Mouse (Mus musculus) spleen, adult 2 months (tissue): ENCODE data around the gene Cct5. TPM values are rescaled to one million over a fixed set of nuclear protein-coding genes. Genes with fewer than 3 reads are reported as not detected.
"Not testable (repeated sequence)": the region's sequence is repeated elsewhere in the genome, so short reads cannot be mapped to it uniquely, and the experiment has no call there.

Experiments
- DNase-seq, 2 experiments: peaks; one replicate each; pipeline versions ENCODE4 v3.0.0 to v3.0.0-alpha.2; 2012 to 2021; ENCODE audit warnings: low spot score in 2 of 2, low read depth in 1 of 2
- H3K27ac ChIP-seq: fragments of 200-500 bp; 2 replicates; pipeline ENCODE4 v1.5.1; 2012; ENCODE audit warnings: low read length, inconsistent platforms; ENCODE audit not compliant: insufficient read depth
- H3K27me3 ChIP-seq: fragments of 200-500 bp; 2 replicates; pipeline ENCODE4 v1.6.1; 2012; ENCODE audit warnings: mild to moderate bottlenecking, moderate library complexity, low read length, inconsistent platforms; ENCODE audit not compliant: control insufficient read depth, insufficient read depth
- H3K36me3 ChIP-seq: fragments of 200-500 bp; 2 replicates; pipeline ENCODE4 v1.6.1; 2012; ENCODE audit warnings: mild to moderate bottlenecking, low read length, inconsistent platforms; ENCODE audit not compliant: control insufficient read depth, insufficient read depth
- H3K4me1 ChIP-seq: fragments of 200-500 bp; 2 replicates; pipeline ENCODE4 v1.6.1; 2011; ENCODE audit warnings: inconsistent platforms; ENCODE audit not compliant: control insufficient read depth, insufficient read depth, insufficient read length
- H3K4me3 ChIP-seq: fragments of 200-500 bp; 2 replicates; pipeline ENCODE4 v1.5.1; 2011; ENCODE audit warnings: mild to moderate bottlenecking, inconsistent platforms; ENCODE audit not compliant: insufficient read depth, insufficient read length; ENCODE audit errors: extremely low read depth
- CTCF ChIP-seq: fragments of 200-500 bp; IDR thresholded peaks from 2 replicates; pipeline ENCODE4 v1.5.1; 2011; ENCODE audit warnings: mild to moderate bottlenecking, inconsistent platforms; ENCODE audit not compliant: insufficient read depth, insufficient read length, insufficient replicate concordance; ENCODE audit errors: extremely low read depth
- POLR2A ChIP-seq: fragments of 200-500 bp; IDR thresholded peaks from 2 replicates; pipeline ENCODE4 v1.6.1; 2011; ENCODE audit warnings: low read depth, low read length, inconsistent platforms
- WGBS: fragments of 180-500 bp; shearing (Covaris S2); methylation state at CpG from one replicate; pipeline ENCODE4 v1.1.7; 2018; 5-methylcytosine and 5-hydroxymethylcytosine counted together
- polyA plus RNA-seq: library from polyadenylated mRNA; depleted of rRNA; stranded (reverse); fragments of >200 nt; gene quantifications from 2 replicates; pipeline ENCODE4 v1.2.3, GENCODE M21; 2012

Gene Cct5
- polyA plus RNA-seq, 1 experiment = 66.9 TPM

DNA sequence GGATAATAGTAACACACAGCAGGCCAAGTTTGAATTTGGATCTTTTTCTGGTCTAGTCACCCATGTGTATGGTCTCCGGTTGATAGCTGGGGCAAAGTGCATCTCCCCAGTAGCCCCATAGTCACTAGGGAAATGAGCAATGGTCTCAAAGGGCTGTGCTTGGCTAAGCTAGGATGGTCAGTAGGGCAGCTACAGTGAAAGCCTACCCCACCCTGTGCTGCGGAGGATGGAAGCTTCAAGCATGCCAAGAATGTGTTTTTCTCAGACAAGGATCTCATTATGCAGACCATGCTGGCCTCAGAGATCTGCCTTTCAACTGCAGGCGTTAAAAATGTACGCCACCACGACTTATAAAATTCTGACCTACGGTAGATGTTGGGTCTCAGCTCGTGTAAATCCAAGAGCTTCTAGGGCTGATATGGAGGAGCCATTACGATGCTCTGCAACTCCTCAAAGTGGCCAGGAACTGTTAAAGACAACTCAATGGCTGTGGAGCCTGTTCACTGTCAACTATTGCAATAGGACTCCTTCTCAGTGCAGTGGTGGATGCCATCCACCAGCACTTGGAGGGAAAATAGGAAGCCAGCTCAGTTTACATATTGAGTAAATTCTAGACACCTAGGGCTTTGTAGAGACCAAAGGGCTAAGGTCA, 12.5 kb downstream of the Cct5 start:
- no peak overlapping the region for H3K4me3 ChIP-seq
- peaks cover 2% of the 10 kb centered on the region; the same call in 1 of the 2 replicates for H3K4me1 ChIP-seq
- TF ChIP-seq CTCF (no peak), POLR2A (no peak)
- H3K27me3 ChIP-seq = no peaks in the 10 kb centered on the region
- WGBS = 84% methylated on average over 8 of the region's 8 CpGs
- DNase-seq = no peak
- H3K27ac ChIP-seq = no peak overlapping the region
- peaks cover 30% of the 10 kb centered on the region for H3K36me3 ChIP-seq

DNA sequence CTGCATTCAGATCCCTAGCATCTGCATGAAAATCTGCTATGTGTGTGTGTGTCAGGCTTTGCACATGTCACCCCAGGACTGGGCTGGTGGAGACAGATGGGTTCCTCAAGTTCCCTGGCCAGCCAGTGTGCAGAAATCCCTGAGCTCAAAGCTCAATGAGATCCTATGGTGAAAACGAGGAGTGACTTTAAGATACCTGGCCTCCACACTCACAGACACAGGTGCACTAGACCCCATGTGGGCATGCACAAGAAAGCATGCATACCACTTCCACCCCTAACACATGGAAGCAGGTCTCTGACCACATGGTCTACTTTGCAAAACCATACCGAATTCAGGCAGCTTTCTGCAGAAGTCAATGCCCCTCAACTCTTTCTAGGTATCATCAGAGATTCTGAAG, 13.8 kb downstream of the Cct5 start:
- peaks cover 2% of the 10 kb centered on the region; the same call in 1 of the 2 replicates for H3K4me1 ChIP-seq
- no peak for DNase-seq
- no peaks in the 10 kb centered on the region for H3K27me3 ChIP-seq
- no peak for TF ChIP-seq POLR2A
- no peak for TF ChIP-seq CTCF
- H3K27ac ChIP-seq = no peak overlapping the region
- 34% methylated on average over 2 of the region's 2 CpGs for WGBS
- H3K36me3 ChIP-seq = peaks cover 17% of the 10 kb centered on the region
- no peak overlapping the region for H3K4me3 ChIP-seq

DNA sequence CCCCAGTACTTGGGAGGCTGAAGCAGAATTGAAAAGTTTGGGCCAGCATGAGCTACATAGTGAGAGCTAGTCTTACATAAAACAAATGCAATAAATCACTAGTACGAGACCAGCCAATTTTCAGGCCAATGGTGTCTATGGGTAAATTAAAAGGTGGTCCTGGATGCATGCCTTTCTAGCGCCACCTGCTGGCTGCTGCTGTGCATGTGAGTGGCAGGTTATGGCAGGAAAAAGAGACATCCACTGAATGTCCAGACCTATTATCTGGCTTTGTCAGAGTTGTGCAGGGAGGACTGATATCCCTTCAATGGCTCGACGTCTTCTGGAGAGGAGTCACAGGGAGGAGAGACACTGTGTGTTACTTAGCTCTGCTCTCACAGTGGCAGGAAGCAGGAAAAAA, 15.1 kb downstream of the Cct5 start:
- Histone ChIP-seq H3K4me3 (no peak overlapping the region), H3K4me1 (peaks cover 2% of the 10 kb centered on the region; the same call in 1 of the 2 replicates), H3K27ac (no peak overlapping the region), H3K36me3 (peaks cover 9% of the 10 kb centered on the region), H3K27me3 (no peaks in the 10 kb centered on the region)
- DNase-seq = peak; percentile 56 to 80
- 2% methylated on average over 4 of the region's 4 CpGs for WGBS
- TF ChIP-seq CTCF (peak; percentile 88; the same call in 1 of the 2 replicates), POLR2A (no peak)

DNA sequence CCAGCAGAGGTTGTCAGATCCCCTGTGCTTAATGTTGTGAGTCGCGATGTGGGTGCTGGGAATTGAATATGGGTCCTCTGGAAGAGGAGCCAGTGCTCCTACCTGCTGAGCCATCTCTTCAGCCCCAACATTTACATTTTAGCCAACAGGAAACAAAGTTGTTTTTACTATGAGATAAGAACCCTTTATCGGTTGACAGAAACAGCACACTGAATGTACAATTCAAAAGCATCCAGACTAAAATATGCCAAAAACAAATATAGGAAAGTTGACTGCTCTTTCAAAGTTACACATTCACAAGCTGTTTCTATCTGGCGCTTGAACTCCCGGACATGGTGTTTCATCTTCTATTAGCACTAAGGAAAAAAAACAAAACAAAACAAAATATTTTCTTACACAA, 15.5 kb downstream of the Cct5 start:
- H3K36me3 ChIP-seq = peaks cover 7% of the 10 kb centered on the region
- H3K4me1 ChIP-seq = peaks cover 2% of the 10 kb centered on the region; the same call in 1 of the 2 replicates
- DNase-seq = no peak
- H3K4me3 ChIP-seq = no peak overlapping the region
- H3K27me3 ChIP-seq = no peaks in the 10 kb centered on the region
- H3K27ac ChIP-seq = no peak overlapping the region
- 89% methylated on average over 5 of the region's 5 CpGs for WGBS
- TF ChIP-seq CTCF = no peak

DNA sequence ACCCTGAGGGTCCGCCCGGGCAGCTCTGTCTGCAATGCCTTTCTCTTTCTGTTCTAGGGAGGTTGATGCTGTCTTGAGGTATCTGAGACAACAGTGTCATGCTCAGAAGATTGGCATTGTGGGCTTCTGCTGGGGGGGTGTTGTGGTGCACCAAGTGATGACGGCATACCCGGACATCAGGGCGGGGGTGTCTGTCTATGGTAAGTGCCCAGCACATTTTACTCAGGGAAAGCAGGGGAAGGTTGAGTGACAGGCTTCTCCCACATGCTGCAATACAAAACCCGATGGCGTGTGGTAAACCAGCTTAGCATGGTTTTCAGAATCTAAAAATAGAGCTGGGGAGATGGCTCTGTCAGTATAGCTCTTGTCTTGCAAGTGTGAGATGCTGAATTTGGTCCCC, 16.4 kb downstream of the Cct5 start:
- no peak for TF ChIP-seq POLR2A
- TF ChIP-seq CTCF = no peak
- peaks cover 2% of the 10 kb centered on the region; the same call in 1 of the 2 replicates for H3K4me1 ChIP-seq
- WGBS = 32% methylated on average over 7 of the region's 7 CpGs
- H3K27ac ChIP-seq = no peak overlapping the region
- DNase-seq = no peak
- H3K4me3 ChIP-seq = no peak overlapping the region
- peaks cover 3% of the 10 kb centered on the region for H3K36me3 ChIP-seq
- H3K27me3 ChIP-seq = no peaks in the 10 kb centered on the region

DNA sequence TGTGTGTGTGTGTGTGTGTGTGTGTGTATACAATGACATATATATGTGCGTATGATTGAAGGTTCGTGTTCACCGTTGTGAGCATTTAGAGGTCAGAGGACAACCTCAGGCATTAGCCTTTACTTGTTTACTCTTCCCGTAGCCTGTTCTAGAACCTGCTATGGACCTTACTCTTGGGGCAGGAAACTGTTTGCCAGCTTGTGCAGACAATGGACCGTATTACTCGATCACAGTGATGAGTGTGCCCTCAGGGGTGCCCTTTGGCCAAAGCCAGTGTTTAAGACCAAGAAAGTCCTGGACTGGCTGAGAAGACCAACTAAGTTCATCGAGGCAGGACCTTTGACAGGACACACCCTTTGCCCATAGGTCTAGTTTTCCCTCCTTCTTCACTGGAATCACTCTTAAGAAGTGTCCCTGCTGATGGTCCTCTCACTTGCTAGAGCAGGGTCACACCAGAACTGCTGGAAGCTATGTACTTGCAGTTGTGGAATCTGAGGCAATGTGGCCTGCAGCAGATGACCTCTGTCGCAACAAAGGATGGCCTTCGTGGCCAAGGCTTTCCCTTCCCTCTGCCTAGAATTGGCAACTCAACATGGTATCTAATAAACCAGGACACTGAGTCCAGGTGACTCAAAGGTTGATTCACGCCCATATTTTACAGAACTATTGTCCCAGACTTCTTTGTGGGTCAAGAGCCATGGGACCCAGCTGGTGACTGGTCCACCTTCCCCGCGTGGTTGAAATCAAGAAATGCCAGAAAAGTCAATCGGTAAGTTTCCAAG, 18.1 kb downstream of the Cct5 start:
- TF ChIP-seq POLR2A = no peak
- TF ChIP-seq CTCF = no peak
- Histone ChIP-seq H3K27me3 (no peaks in the 10 kb centered on the region), H3K36me3 (no peaks in the 10 kb centered on the region), H3K27ac (no peak overlapping the region), H3K4me3 (no peak overlapping the region), H3K4me1 (peaks cover 2% of the 10 kb centered on the region; the same call in 1 of the 2 replicates)
- WGBS = 90% methylated on average over 13 of the region's 13 CpGs
- DNase-seq = no peak

DNA sequence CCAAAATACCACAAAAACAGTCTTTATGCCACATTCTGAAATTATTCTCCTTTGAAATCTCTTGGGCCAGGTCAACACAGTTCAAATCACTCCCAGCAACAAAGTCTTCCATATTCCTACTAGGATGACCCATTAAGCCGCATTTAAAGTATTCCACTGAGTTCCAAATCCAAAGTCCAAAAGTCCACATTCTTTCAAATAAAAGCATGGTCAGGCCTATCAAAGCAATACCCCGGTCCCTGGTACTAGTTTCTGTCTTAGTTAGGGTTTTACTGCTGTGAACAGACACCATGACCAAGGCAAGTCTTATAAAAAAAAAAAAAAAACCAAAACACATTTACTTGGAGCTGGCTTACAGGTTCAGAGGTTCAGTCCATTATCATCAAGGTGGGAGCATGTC, 20.5 kb downstream of the Cct5 start:
- not testable (repeated sequence) for H3K36me3 ChIP-seq, H3K27me3 ChIP-seq, H3K4me3 ChIP-seq, DNase-seq, H3K4me1 ChIP-seq, H3K27ac ChIP-seq
- 89% methylated on average over 2 of the region's 2 CpGs for WGBS
